Mouse (Mus musculus): Measurements from ENCODE around the gene Nlrp4e. TPM values are rescaled to one million over a fixed set of nuclear protein-coding genes. Genes with fewer than 3 reads are reported as not detected.
"Not testable (repeated sequence)": the region's sequence is repeated elsewhere in the genome, so short reads cannot be mapped to it uniquely, and the experiment has no call there.

The Nlrp4e gene
- polyA plus RNA-seq (2015; fragmentation: Nextera tagmentation; extraction: Ambion mirVana): not detected in 2 replicates

- not testable (repeated sequence) for H3K9ac ChIP-seq (ENCODE audit: low read depth, low read length); H3K4me2 ChIP-seq (replicated peaks; ENCODE audit: low read depth); ATAC-seq; H3K36me3 ChIP-seq (ENCODE audit: control insufficient read depth, insufficient read depth); H3K9me3 ChIP-seq (ENCODE audit: control insufficient read depth); H3K27me3 ChIP-seq (replicated peaks; ENCODE audit: control insufficient read depth, insufficient read depth, low read length); H3K4me1 ChIP-seq (replicated peaks; ENCODE audit: control insufficient read depth, insufficient read depth, low read length); H3K4me3 ChIP-seq (ENCODE audit: low read depth, low read length); H3K27ac ChIP-seq (ENCODE audit: low read depth, low read length)
- 89% methylated on average over 3 of the region's 3 CpGs for WGBS
Measured at GRCm38 (mm10) chr7:23300892-23301291, at the start of gene Nlrp4e. Gene Nlrp4e, plus strand, starts transcription at chr7:23301192.

GRCm38 (mm10) chr7:23251582-23251981 is 49.4 kb upstream of the Nlrp4e start, which contains the start of gene Vmn1r166:
Gene Vmn1r166, minus strand, starts transcription at chr7:23251682.
- H3K36me3 ChIP-seq (ENCODE audit: control insufficient read depth, insufficient read depth): not testable (repeated sequence)
- WGBS: no CpG with 5 or more reads among the region's 2 CpGs

DNA sequence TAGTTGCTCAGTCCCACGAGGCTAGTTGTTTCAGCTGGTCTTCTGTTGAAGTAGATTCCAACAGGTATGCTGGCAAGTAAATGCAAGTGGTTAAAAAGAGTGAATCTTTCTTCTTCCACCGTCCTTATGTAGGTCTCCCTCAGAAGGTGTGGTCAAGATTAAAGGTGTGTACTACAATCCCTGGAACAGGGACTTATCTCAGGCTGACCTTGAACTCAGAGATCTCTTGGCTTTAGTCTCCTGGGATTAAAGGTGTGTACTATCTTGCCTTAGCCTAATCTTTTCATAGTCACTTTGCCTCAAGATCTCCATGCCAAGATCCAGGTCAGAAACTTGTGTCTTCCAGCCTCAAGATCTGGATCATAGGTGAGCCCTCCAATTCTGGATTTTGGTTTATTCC is 22.2 kb upstream of the Nlrp4e start, which contains the start of gene Gm6902:
Gene Gm6902, minus strand, starts transcription at position 101 of the 400 bp plus-strand sequence.
- not testable (repeated sequence) for H3K36me3 ChIP-seq (ENCODE audit: control insufficient read depth, insufficient read depth); H3K27me3 ChIP-seq (replicated peaks; ENCODE audit: control insufficient read depth, insufficient read depth, low read length); H3K4me3 ChIP-seq (ENCODE audit: low read depth, low read length); H3K4me1 ChIP-seq (replicated peaks; ENCODE audit: control insufficient read depth, insufficient read depth, low read length); H3K27ac ChIP-seq (ENCODE audit: low read depth, low read length); H3K9me3 ChIP-seq (ENCODE audit: control insufficient read depth); H3K4me2 ChIP-seq (replicated peaks; ENCODE audit: low read depth); H3K9ac ChIP-seq (ENCODE audit: low read depth, low read length); ATAC-seq
- no CpG with 5 or more reads among the region's 2 CpGs for WGBS

More at GRCm38 (mm10) chr7:23251582-23251981, 49.4 kb upstream of the Nlrp4e start, which contains the start of gene Vmn1r166:
- not testable (repeated sequence) for H3K27ac ChIP-seq (ENCODE audit: low read depth, low read length); H3K9me3 ChIP-seq (ENCODE audit: control insufficient read depth); H3K4me2 ChIP-seq (replicated peaks; ENCODE audit: low read depth); H3K27me3 ChIP-seq (replicated peaks; ENCODE audit: control insufficient read depth, insufficient read depth, low read length); H3K4me3 ChIP-seq (ENCODE audit: low read depth, low read length); ATAC-seq; H3K9ac ChIP-seq (ENCODE audit: low read depth, low read length); H3K4me1 ChIP-seq (replicated peaks; ENCODE audit: control insufficient read depth, insufficient read depth, low read length)

DNA sequence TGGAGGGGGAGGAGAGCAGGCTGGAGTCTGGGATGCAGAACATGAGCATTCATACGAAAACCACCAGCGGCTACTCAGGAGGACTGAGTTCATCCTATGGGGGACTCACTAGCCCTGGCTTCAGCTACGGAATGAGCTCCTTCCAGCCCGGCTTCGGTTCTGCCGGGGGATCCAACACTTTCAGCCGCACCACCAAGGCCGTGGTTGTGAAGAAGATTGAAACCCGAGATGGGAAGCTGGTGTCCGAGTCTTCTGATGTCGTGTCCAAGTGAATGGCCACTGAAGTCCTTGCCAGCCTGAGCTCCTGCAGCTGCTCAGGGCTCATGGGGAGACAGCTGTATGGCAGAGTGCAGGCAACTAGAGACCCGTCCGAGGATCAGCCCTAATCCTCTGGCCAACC is 57.3 kb downstream of the Nlrp4e start:
- not testable (repeated sequence) for H3K9me3 ChIP-seq (ENCODE audit: control insufficient read depth); H3K9ac ChIP-seq (ENCODE audit: low read depth, low read length); H3K36me3 ChIP-seq (ENCODE audit: control insufficient read depth, insufficient read depth); H3K4me3 ChIP-seq (ENCODE audit: low read depth, low read length); H3K4me1 ChIP-seq (replicated peaks; ENCODE audit: control insufficient read depth, insufficient read depth, low read length); H3K27me3 ChIP-seq (replicated peaks; ENCODE audit: control insufficient read depth, insufficient read depth, low read length); ATAC-seq; H3K27ac ChIP-seq (ENCODE audit: low read depth, low read length); H3K4me2 ChIP-seq (replicated peaks; ENCODE audit: low read depth)
- 94% methylated on average over 8 of the region's 13 CpGs for WGBS

GRCm38 (mm10) chr7:23385589-23385988 is 84.6 kb downstream of the Nlrp4e start, which contains the start of gene Nlrp5:
Gene Nlrp5, plus strand, starts transcription at chr7:23385889.
- ATAC-seq: no peak
- TF ChIP-seq CTCF (IDR thresholded peaks at IDR 0.05; ENCODE audit: low read depth): no peak
- no peaks in the 10 kb centered on the region for H3K4me1 ChIP-seq (replicated peaks; ENCODE audit: control insufficient read depth, insufficient read depth, low read length)
- no peak within 1 kb of the TSS for H3K4me3 ChIP-seq (ENCODE audit: low read depth, low read length)
- 68% methylated on average over 10 of the region's 10 CpGs for WGBS
- H3K9me3 ChIP-seq (ENCODE audit: control insufficient read depth): no peaks in the 10 kb centered on the region; the same call in 1 of the 2 replicates
- no peaks in the 10 kb centered on the region for H3K27me3 ChIP-seq (replicated peaks; ENCODE audit: control insufficient read depth, insufficient read depth, low read length)
- H3K27ac ChIP-seq (ENCODE audit: low read depth, low read length): no peak within 1 kb of the TSS
- H3K36me3 ChIP-seq (ENCODE audit: control insufficient read depth, insufficient read depth): no peaks in the 10 kb centered on the region
- no peak within 1 kb of the TSS for H3K9ac ChIP-seq (ENCODE audit: low read depth, low read length)
- H3K4me2 ChIP-seq (replicated peaks; ENCODE audit: low read depth): no peak within 1 kb of the TSS

Small RNAs within 50 kb of the gene (microRNA-seq; reads per million reads assigned to microRNA genes)
- not detected for gene Gm25196

Other genes starting within 250 kb of the Nlrp4e start
- not detected in 2 replicates for gene Vmn1r163, start 245.7 kb upstream of the Nlrp4e start, polyA plus RNA-seq (2015; fragmentation: Nextera tagmentation; extraction: Ambion mirVana)
- not detected in 2 replicates for gene Gm8720, start 233.7 kb upstream of the Nlrp4e start, polyA plus RNA-seq (2015; fragmentation: Nextera tagmentation; extraction: Ambion mirVana)
- gene Gm10662, start 156.7 kb upstream of the Nlrp4e start, polyA plus RNA-seq (2015; fragmentation: Nextera tagmentation; extraction: Ambion mirVana): not detected in 2 replicates
- not detected in 2 replicates for gene Vmn1r165, start 83.9 kb upstream of the Nlrp4e start, polyA plus RNA-seq (2015; fragmentation: Nextera tagmentation; extraction: Ambion mirVana)
- gene Vmn1r166, start 49.5 kb upstream of the Nlrp4e start, polyA plus RNA-seq (2015; fragmentation: Nextera tagmentation; extraction: Ambion mirVana): not detected in 2 replicates
- gene Gm6902, start 22.3 kb upstream of the Nlrp4e start, polyA plus RNA-seq (2015; fragmentation: Nextera tagmentation; extraction: Ambion mirVana): not detected in 2 replicates
- gene Nlrp5, start 84.7 kb downstream of the Nlrp4e start, polyA plus RNA-seq (2015; fragmentation: Nextera tagmentation; extraction: Ambion mirVana): not detected in 2 replicates
- gene Vmn1r167, start 206.0 kb downstream of the Nlrp4e start, polyA plus RNA-seq (2015; fragmentation: Nextera tagmentation; extraction: Ambion mirVana): not detected in 2 replicates
- gene Vmn1r168, start 238.5 kb downstream of the Nlrp4e start, polyA plus RNA-seq (2015; fragmentation: Nextera tagmentation; extraction: Ambion mirVana): not detected in 2 replicates